In genomic region chr11:63952743-63953191, GRCm38 (mm10) we compare ENCODE assay signal across 11 mouse cellular contexts. TPM values are rescaled to one million over a fixed set of nuclear protein-coding genes. Genes with fewer than 3 reads are reported as not detected.
DNase-seq lines count a peak whose midpoint lies in the region; ATAC-seq lines count a peak whose summit lies in the region.
"Had no signal": no experiment of that assay in that cellular context is flagged by ENCODE, and none has a peak within 500 bp of the region (broad histone marks: within the 10 kb centered on the region; RNA-seq: fewer than 3 reads in every experiment).

No protein-coding gene starts in this region.

- peak; percentile 61 for ATAC-seq in lung, embryonic 15.5 days (ENCODE audit: borderline replicate concordance, extremely low read depth, low FRiP score, low TSS enrichment)
- peak; percentile 31; the same call in 1 of the 2 replicates for ATAC-seq in forebrain, embryonic 13.5 days
- ATAC-seq in midbrain, embryonic 13.5 days, result no peak

- WGBS in lung, embryonic 15.5 days, result 24% methylated on average over 4 of the region's 4 CpGs
- 10% methylated on average over 4 of the region's 4 CpGs for WGBS in forebrain, embryonic 13.5 days
- 11% methylated on average over 4 of the region's 4 CpGs for WGBS in midbrain, embryonic 13.5 days

- peaks cover 24% of the 10 kb centered on the region for H3K27me3 ChIP-seq in lung, embryonic 15.5 days
- H3K27me3 ChIP-seq in forebrain, embryonic 13.5 days, result peaks cover 38% of the 10 kb centered on the region
- peaks cover 37% of the 10 kb centered on the region for H3K27me3 ChIP-seq in midbrain, embryonic 13.5 days

- no peaks in the 10 kb centered on the region for H3K36me3 ChIP-seq in lung, embryonic 15.5 days
- no peaks in the 10 kb centered on the region for H3K36me3 ChIP-seq in forebrain, embryonic 13.5 days (ENCODE audit: poor library complexity, severe bottlenecking)
- H3K36me3 ChIP-seq in midbrain, embryonic 13.5 days, result no peaks in the 10 kb centered on the region
- H3K36me3 ChIP-seq: liver, embryonic 12.5 days had no signal

- no peak for DNase-seq in lung, postnatal 4 days
- DNase-seq in R1 (ENCODE audit: low read depth, low spot score), result peak; percentile 93
- no peak for DNase-seq in right cerebral cortex, postnatal 10 days (ENCODE audit: low spot score in 2 of 2)
- DNase-seq in cerebellum, postnatal 25 days, result no peak
- DNase-seq in urinary bladder, postnatal 10 days (ENCODE audit: low spot score), result no peak
- DNase-seq: cerebellum, postnatal 36 days; layer of hippocampus, adult 9-11 months had no signal

- H3K9me3 ChIP-seq in lung, embryonic 15.5 days, result no peaks in the 10 kb centered on the region
- H3K9me3 ChIP-seq in forebrain, embryonic 13.5 days (replicated peaks), result no peaks in the 10 kb centered on the region
- no peaks in the 10 kb centered on the region for H3K9me3 ChIP-seq in midbrain, embryonic 13.5 days
- H3K9me3 ChIP-seq: liver, embryonic 12.5 days had no signal

- peak overlapping the region; percentile 53; the same call in 1 of the 2 replicates for H3K4me2 ChIP-seq in lung, embryonic 15.5 days
- H3K4me2 ChIP-seq in forebrain, embryonic 13.5 days, result peak overlapping the region; percentile 50
- peak overlapping the region; percentile 49 for H3K4me2 ChIP-seq in midbrain, embryonic 13.5 days (replicated peaks)

- no peak overlapping the region for H3K4me3 ChIP-seq in lung, embryonic 15.5 days
- no peak overlapping the region for H3K4me3 ChIP-seq in forebrain, embryonic 13.5 days
- no peak overlapping the region for H3K4me3 ChIP-seq in midbrain, embryonic 13.5 days (replicated peaks)

- no peak overlapping the region for H3K27ac ChIP-seq in lung, embryonic 15.5 days
- no peak overlapping the region for H3K27ac ChIP-seq in forebrain, embryonic 13.5 days
- 0 out of 2 replicates have a peak overlapping the region, but pooled peaks have one; percentile 14 for H3K27ac ChIP-seq in midbrain, embryonic 13.5 days
- H3K27ac ChIP-seq: liver, embryonic 12.5 days had no signal

- peaks cover 16% of the 10 kb centered on the region for H3K4me1 ChIP-seq in lung, embryonic 15.5 days
- H3K4me1 ChIP-seq in forebrain, embryonic 13.5 days, result peaks cover 38% of the 10 kb centered on the region
- H3K4me1 ChIP-seq in midbrain, embryonic 13.5 days (replicated peaks), result peaks cover 37% of the 10 kb centered on the region

- H3K9ac ChIP-seq in lung, embryonic 15.5 days, result no peak overlapping the region
- H3K9ac ChIP-seq in forebrain, embryonic 13.5 days, result 0 out of 2 replicates have a peak overlapping the region, but pooled peaks have one; percentile 34
- peak overlapping the region; percentile 19; the same call in 1 of the 2 replicates for H3K9ac ChIP-seq in midbrain, embryonic 13.5 days (replicated peaks)
- H3K9ac ChIP-seq: liver, embryonic 12.5 days had no signal

RNA-seq across cellular contexts. Expression of gene Hs3st3b1, which starts 30.7 kb away (rescaled TPM):
- 0.86 and 1.00 TPM in 2 replicates for polyA plus RNA-seq in lung, embryonic 15.5 days (2015; fragmentation: Nextera tagmentation; extraction: Ambion mirVana)
- 2.4 and 3.2 TPM in 2 replicates for polyA plus RNA-seq in forebrain, embryonic 13.5 days (2015; fragmentation: Nextera tagmentation; extraction: Ambion mirVana)
- 13.0 and 15.9 TPM in 2 replicates for polyA plus RNA-seq in midbrain, embryonic 13.5 days (2015; fragmentation: Nextera tagmentation; extraction: Ambion mirVana)
